Mouse (Mus musculus): ENCODE measurements around the gene Wdr75.

- TF ChIP-seq CTCF (IDR thresholded peaks at IDR 0.05; ENCODE audit: insufficient read depth, low read length): no peak
- no peak for TF ChIP-seq POLR2A (IDR thresholded peaks at IDR 0.05; ENCODE audit: borderline replicate concordance, extremely low read depth, low read depth, low read length)
Measured at GRCm38 (mm10) chr1:45770051-45770450, 24.9 kb upstream of the Wdr75 start.

All from lung, adult 2 months (tissue).